Mouse (Mus musculus) liver, embryonic 14.5 days (tissue): Measurements from ENCODE around the gene 1500015O10Rik. TPM values are rescaled to one million over a fixed set of nuclear protein-coding genes. Genes with fewer than 3 reads are reported as not detected.

Experiments used
- ATAC-seq: fragments of 200-750 bp; cut with Nextera tagmentation; 2 replicates; pipeline ENCODE4 v1.8.0; 2017; ENCODE audit warnings: moderate number of reproducible peaks, mild to moderate bottlenecking, moderate library complexity; ENCODE audit not compliant: insufficient read depth
- DNase-seq, 3 experiments: peaks; one replicate each; pipeline ENCODE4 v3.0.0-alpha.2; 2012 to 2013; ENCODE audit warnings: low read depth in 3 of 3, low spot score in 3 of 3
- H3K27ac ChIP-seq: fragments of 300-500 bp; sonication (generic); 2 replicates; pipeline ENCODE4 v1.5.1; 2014; ENCODE audit warnings: moderate library complexity, mild to moderate bottlenecking, control low read depth, inconsistent platforms
- H3K27me3 ChIP-seq: fragments of 300-500 bp; sonication (generic); 2 replicates; pipeline ENCODE4 v1.6.1; 2014; ENCODE audit warnings: mild to moderate bottlenecking, low read length, moderate library complexity; ENCODE audit not compliant: control insufficient read depth, insufficient read depth
- H3K36me3 ChIP-seq: fragments of 300-500 bp; sonication (generic); replicated peaks from 2 replicates; pipeline ENCODE4 v1.6.1; 2014; ENCODE audit warnings: low read depth; ENCODE audit not compliant: control insufficient read depth, insufficient read depth
- H3K4me1 ChIP-seq, 2 experiments: fragments of 200-500 bp in 1 of 2; fragments of 300-500 bp in 1 of 2; sonication (generic) in 1 of 2; replicated peaks; 2 replicates each; pipeline ENCODE4 v1.6.1; 2012 to 2014; ENCODE audit warnings: antibody characterized with exemption in 1 of 2, inconsistent platforms in 1 of 2, low read length in 1 of 2; ENCODE audit not compliant: control insufficient read depth in 2 of 2, insufficient read depth in 2 of 2
- H3K4me2 ChIP-seq: fragments of 300-500 bp; sonication (generic); 2 replicates; pipeline ENCODE4 v1.6.1; 2014; ENCODE audit warnings: low read depth, mild to moderate bottlenecking, control low read depth, moderate library complexity
- H3K4me3 ChIP-seq, 2 experiments: fragments of 200-500 bp in 1 of 2; fragments of 300-500 bp in 1 of 2; sonication (generic) in 1 of 2; 2 replicates each; pipeline ENCODE4 v1.5.1; 2012 to 2014; ENCODE audit warnings: low read depth in 2 of 2, low read length in 2 of 2, mild to moderate bottlenecking in 2 of 2, control low read depth in 1 of 2, inconsistent platforms in 1 of 2, moderate library complexity in 1 of 2; ENCODE audit not compliant: insufficient read depth in 1 of 2
- H3K9ac ChIP-seq: fragments of 300-500 bp; sonication (generic); replicated peaks from 2 replicates; pipeline ENCODE4 v1.6.1; 2014; ENCODE audit warnings: mild to moderate bottlenecking, control low read depth, moderate library complexity
- H3K9me3 ChIP-seq: fragments of 300-500 bp; sonication (generic); 2 replicates; pipeline ENCODE4 v1.6.1; 2016; ENCODE audit warnings: low read length, mixed read lengths; ENCODE audit not compliant: control insufficient read depth
- CTCF ChIP-seq: IDR thresholded peaks from 2 replicates; pipeline ENCODE4 v1.5.1; 2016; ENCODE audit warnings: antibody characterized with exemption, low read depth, control low read depth
- EP300 ChIP-seq: IDR thresholded peaks from 2 replicates; pipeline ENCODE4 v1.6.1; 2016; ENCODE audit warnings: antibody characterized with exemption, low read depth
- WGBS: fragments of 180-500 bp; shearing (Covaris S2); extraction: QIAGEN DNeasy Blood & Tissue Kit; methylation state at CpG from one replicate; pipeline ENCODE4 v1.1.7; 2014; ENCODE audit not compliant: insufficient replicate concordance; 5-methylcytosine and 5-hydroxymethylcytosine counted together
- polyA plus RNA-seq, 2 experiments: library from polyadenylated mRNA; depleted of rRNA in 1 of 2; stranded (reverse) in 1 of 2; unstranded in 1 of 2; fragments of >200 nt; fragmentation: Nextera tagmentation in 1 of 2; extraction: Ambion mirVana in 1 of 2; gene quantifications; 2 replicates each; pipeline versions ENCODE4 v1.2.1 to v1.2.3; 2012 to 2014

The 1500015O10Rik gene
- polyA plus RNA-seq, 2 experiments, result 0.15 to 0.25 TPM

DNA sequence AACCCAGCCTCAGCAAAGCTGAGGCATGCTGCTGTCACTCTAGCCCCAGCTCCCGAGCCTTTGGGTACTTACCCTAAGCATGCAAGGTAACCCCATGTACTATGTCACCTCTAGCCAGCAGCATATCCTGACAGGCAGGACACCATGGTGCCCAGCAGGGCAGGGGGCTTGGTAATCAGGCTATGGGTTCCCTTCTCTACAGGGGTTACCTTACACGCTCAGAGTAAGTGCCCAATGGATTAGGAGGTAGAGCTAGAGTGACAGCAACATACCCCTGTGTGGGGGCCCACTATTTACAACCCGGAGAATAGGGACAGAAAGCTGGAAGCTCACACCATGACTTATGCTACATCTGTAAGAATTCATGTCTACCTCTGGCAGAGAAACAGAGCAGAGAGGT lies 39.6 kb downstream of the 1500015O10Rik start:
- Histone ChIP-seq H3K4me1 (no peaks in the 10 kb centered on the region), H3K4me2 (no peak overlapping the region), H3K9me3 (no peaks in the 10 kb centered on the region), H3K36me3 (peaks cover 3% of the 10 kb centered on the region), H3K9ac (no peak overlapping the region), H3K27ac (no peak overlapping the region), H3K27me3 (no peaks in the 10 kb centered on the region), H3K4me3 (no peak overlapping the region)
- DNase-seq (no peak), ATAC-seq (no peak)
- TF ChIP-seq EP300, result no peak
- WGBS, result 74% methylated on average over 3 of the region's 3 CpGs

DNA sequence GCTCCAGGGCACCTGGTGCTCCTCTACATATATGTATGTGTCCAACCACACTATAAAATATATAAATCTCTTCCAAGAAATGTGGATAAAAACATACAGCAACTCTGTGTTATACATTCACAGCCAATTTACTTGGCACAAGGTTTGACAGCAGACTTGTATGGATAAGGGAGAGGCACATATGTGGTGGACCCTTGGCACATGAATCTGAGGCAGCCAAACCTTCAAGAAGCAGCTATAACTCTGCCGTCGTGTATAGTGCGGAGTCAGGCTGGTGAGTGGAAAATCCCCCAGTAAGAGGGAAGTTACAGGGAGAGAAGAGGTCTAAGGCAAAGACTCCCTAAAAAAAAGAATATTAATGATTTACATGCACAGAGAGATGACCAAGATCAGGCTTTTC lies 42.3 kb downstream of the 1500015O10Rik start:
- Histone ChIP-seq H3K27me3 (no peaks in the 10 kb centered on the region), H3K36me3 (peaks cover 3% of the 10 kb centered on the region), H3K4me1 (no peaks in the 10 kb centered on the region), H3K4me3 (no peak overlapping the region), H3K4me2 (no peak overlapping the region), H3K27ac (no peak overlapping the region), H3K9me3 (no peaks in the 10 kb centered on the region), H3K9ac (no peak overlapping the region)
- no peak for TF ChIP-seq CTCF
- TF ChIP-seq EP300, result no peak
- WGBS, result 90% methylated on average over 3 of the region's 3 CpGs
- no peak for DNase-seq
- ATAC-seq, result no peak

DNA sequence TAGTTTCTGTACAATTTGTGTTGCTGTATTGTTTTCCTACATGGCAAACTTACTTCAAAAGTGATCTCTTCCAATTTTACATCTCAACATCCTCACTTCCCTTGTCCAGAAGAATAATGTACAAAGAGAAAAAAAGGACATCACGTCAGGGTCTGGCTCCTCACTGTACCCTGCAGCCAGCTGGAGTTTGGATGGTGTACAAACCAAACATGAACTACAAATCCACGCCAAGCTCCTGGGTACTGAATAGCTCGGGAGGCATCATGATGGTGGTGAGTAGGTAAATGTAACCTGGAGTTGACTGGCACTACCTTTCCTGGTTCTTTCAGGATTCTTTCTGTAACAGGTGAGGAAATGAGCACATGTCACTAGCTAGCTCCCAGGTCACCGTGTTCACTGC lies 43.7 kb downstream of the 1500015O10Rik start:
- no peak for DNase-seq
- ATAC-seq, result no peak
- TF ChIP-seq EP300 (no peak), CTCF (no peak)
- Histone ChIP-seq H3K9me3 (no peaks in the 10 kb centered on the region), H3K9ac (no peak overlapping the region), H3K4me3 (no peak overlapping the region), H3K27ac (no peak overlapping the region), H3K4me2 (no peak overlapping the region), H3K4me1 (no peaks in the 10 kb centered on the region), H3K36me3 (peaks cover 6% of the 10 kb centered on the region), H3K27me3 (no peaks in the 10 kb centered on the region)
- 77% methylated on average over 4 of the region's 4 CpGs for WGBS

DNA sequence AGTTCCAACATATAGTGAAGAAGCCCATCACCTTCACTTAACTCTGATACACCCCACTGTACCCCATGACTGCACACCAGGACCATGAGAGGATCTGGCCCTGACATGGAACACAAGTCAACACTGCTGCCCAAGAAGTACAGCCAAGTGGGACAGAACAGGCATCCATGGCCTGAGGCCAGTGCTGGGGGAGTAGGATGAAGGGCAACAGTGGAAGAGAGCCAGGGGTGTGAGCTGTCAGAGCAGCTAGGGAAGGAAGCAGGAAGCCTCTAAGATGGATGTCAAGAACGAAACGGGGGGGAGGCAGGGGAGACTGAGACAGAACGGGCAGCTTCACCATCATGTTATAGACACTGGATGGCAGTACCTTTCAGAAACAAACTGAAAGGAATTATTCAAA lies 45.7 kb downstream of the 1500015O10Rik start:
- Histone ChIP-seq H3K4me2 (no peak overlapping the region), H3K4me3 (no peak overlapping the region), H3K27ac (no peak overlapping the region), H3K27me3 (no peaks in the 10 kb centered on the region), H3K4me1 (no peaks in the 10 kb centered on the region), H3K9ac (no peak overlapping the region), H3K36me3 (peaks cover 6% of the 10 kb centered on the region), H3K9me3 (no peaks in the 10 kb centered on the region)
- WGBS, result 81% methylated on average over 3 of the region's 3 CpGs
- ATAC-seq (no peak), DNase-seq (no peak)
- TF ChIP-seq CTCF, result no peak
- TF ChIP-seq EP300, result no peak

DNA sequence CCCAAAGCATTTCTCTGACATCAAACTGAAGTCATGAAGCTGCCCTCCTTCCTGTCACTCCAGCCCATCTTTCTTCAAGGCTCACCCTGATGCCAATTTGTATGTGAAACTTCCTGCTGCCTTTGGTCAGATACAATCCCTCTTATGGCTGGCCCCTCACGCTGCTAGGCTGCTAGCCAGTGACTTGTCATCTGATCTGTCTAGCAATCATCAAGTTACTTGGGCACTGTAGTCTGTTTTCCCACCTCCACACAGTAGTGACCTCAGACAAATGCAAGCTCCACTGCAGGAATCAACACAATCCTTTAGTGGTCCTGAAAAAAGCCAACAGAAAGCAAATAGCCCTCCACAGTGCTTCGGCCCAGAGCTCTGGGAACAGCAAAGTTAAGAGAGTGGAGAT lies 50.8 kb downstream of the 1500015O10Rik start:
- Histone ChIP-seq H3K27me3 (no peaks in the 10 kb centered on the region), H3K9me3 (no peaks in the 10 kb centered on the region), H3K9ac (no peak overlapping the region), H3K4me1 (no peaks in the 10 kb centered on the region), H3K4me3 (no peak overlapping the region), H3K36me3 (peaks cover 4% of the 10 kb centered on the region; the same call in 1 of the 2 replicates), H3K27ac (no peak overlapping the region), H3K4me2 (no peak overlapping the region)
- no peak for DNase-seq
- no peak for ATAC-seq
- TF ChIP-seq EP300, result no peak
- TF ChIP-seq CTCF, result no peak
- 75% methylated on average over 2 of the region's 2 CpGs for WGBS

DNA sequence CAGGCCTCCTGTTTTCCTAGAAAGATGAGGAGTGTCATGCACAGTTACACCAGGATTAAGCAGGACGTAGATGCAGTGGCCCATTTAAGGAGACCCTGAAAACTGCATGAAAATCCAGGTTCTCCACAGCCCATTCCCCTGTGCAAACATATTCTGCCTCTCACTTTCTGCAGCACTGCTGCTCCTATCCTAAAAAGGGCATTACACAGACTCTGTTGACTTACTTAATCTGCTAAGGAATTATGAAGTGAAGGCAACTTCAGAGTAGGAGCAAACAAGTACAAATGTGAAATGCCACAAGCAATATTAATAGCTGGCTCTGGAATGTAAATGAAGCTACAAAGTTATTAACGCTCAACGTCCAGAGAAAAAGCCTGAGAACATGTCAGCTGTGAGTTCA lies 51.3 kb downstream of the 1500015O10Rik start:
- H3K4me1 ChIP-seq, result no peaks in the 10 kb centered on the region
- H3K36me3 ChIP-seq, result peaks cover 6% of the 10 kb centered on the region; the same call in 1 of the 2 replicates
- H3K27me3 ChIP-seq, result no peaks in the 10 kb centered on the region
- H3K9me3 ChIP-seq, result no peaks in the 10 kb centered on the region
- no peak overlapping the region for H3K9ac ChIP-seq
- WGBS, result 74% methylated on average over 3 of the region's 3 CpGs
- ATAC-seq (no peak), DNase-seq (no peak)
- H3K4me3 ChIP-seq, result no peak overlapping the region
- no peak for TF ChIP-seq EP300
- TF ChIP-seq CTCF, result no peak
- no peak overlapping the region for H3K27ac ChIP-seq
- no peak overlapping the region for H3K4me2 ChIP-seq
